Mouse (Mus musculus): ENCODE measurements around the gene Olfr281.
A peak's percentile ranks its signal among the peaks of the same experiment; 100 is the strongest.

The Olfr281 gene

GRCm38 (mm10) chr15:98486433-98487021 lies 34.1 kb downstream of the Olfr281 start:
- peak; percentile 15 for DNase-seq

- no peak for DNase-seq
These were observed 38.9 kb downstream of the Olfr281 start for GRCm38 (mm10) chr15:98491332-98491731.

GRCm38 (mm10) chr15:98492102-98492501 lies 39.7 kb downstream of the Olfr281 start, which contains the start of gene Olfr279:
Gene Olfr279, plus strand, starts transcription at chr15:98492402.
- DNase-seq = no peak

- DNase-seq = no peak
These were observed 45.2 kb downstream of the Olfr281 start for GRCm38 (mm10) chr15:98497631-98498030.

GRCm38 (mm10) chr15:98503317-98503716 lies 50.9 kb downstream of the Olfr281 start:
- DNase-seq = no peak

- peak; percentile 85 for DNase-seq
These were observed 52.1 kb downstream of the Olfr281 start for GRCm38 (mm10) chr15:98504514-98504913.

- peak; percentile 46 for DNase-seq
These were observed 54.0 kb downstream of the Olfr281 start for GRCm38 (mm10) chr15:98506253-98506957.

GRCm38 (mm10) chr15:98507321-98507720 lies 54.9 kb downstream of the Olfr281 start:
- no peak for DNase-seq

- DNase-seq = no peak
These were observed 57.0 kb downstream of the Olfr281 start for GRCm38 (mm10) chr15:98509387-98509786.
